Mouse (Mus musculus): ENCODE results near the gene Rasgrp3. TPM values are rescaled to one million over a fixed set of nuclear protein-coding genes. Genes with fewer than 3 reads are reported as not detected.
"Not testable (repeated sequence)": the region's sequence is repeated elsewhere in the genome, so short reads cannot be mapped to it uniquely, and the experiment has no call there.

Rasgrp3 gene
- total RNA-seq, 2 experiments from 2014 or later: 13.2 to 13.4 TPM

GRCm38 (mm10) chr17:75453639-75454038, 17.9 kb downstream of the Rasgrp3 start:
- intact Hi-C loops (cut with DNase I): no loop called here
- DNase-seq (ENCODE audit: low spot score in 2 of 2): no peak

DNA sequence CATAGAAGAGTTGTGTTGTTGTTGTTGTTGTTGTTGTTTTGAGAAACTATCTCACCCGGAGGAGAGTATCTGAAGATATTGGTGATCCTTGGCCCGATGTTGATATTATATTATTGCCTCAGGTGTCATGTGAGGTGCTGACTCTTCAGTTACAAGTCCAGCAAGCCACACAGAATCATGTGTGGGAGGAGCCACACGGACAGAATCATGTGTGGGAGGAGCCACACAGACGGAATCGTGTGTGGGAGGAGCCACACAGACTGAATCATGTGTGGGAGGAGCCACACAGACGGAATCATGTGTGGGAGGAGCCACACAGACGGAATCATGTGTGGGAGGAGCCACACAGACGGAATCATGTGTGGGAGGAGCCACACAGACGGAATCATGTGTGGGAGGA, 20.4 kb downstream of the Rasgrp3 start:
- intact Hi-C loops (cut with DNase I): not testable (repeated sequence)

GRCm38 (mm10) chr17:75460621-75461020, 24.9 kb downstream of the Rasgrp3 start:
- DNase-seq (ENCODE audit: low spot score in 2 of 2): no peak
- intact Hi-C loops (cut with DNase I): no loop called here

More for the DNA sequence above, 20.4 kb downstream of the Rasgrp3 start:
- not testable (repeated sequence) for DNase-seq (ENCODE audit: low spot score in 2 of 2)

DNA sequence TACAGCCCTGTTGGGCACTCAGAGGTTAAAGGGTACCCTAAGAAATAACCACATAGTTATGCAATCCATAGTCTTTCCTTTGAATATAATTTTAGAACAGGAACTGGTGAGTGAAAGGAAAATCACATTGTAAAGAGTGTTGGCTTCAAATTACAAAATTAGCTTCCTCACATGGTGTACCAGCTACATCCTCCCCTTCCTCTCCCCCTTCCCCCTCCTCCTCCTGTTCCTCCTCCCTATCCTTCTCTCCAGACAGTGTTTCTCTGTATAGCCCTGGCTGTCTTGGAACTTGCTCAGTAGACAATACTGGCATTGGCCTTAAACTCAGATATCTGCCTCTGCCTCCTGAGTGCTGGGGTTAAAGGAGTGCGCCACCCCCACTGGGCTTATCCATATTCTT, 26.1 kb downstream of the Rasgrp3 start:
- intact Hi-C loops (cut with DNase I): no loop called here
- peak in 1 of 2 experiments; percentile 43 for DNase-seq (ENCODE audit: low spot score in 2 of 2)

DNA sequence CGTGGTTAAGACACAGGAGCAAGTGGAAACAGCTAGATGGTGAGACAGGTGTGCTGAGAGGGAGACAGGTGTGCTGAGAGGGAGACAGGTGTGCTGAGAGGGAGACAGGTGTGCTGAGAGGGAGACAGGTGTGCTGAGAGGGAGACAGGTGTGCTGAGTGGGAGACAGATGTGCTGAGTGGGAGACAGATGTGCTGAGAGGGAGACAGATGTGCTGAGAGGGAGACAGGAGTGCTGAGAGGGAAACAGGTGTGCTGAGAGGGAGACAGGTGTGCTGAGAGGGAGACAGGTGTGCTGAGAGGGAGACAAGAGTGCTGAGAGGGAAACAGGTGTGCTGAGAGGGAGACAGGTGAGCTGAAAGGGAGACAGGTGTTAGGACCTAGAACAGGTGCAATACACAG, 27.5 kb downstream of the Rasgrp3 start:
- intact Hi-C loops (cut with DNase I); DNase-seq (ENCODE audit: low spot score in 2 of 2): not testable (repeated sequence)

GRCm38 (mm10) chr17:75463645-75464044, 27.9 kb downstream of the Rasgrp3 start:
- intact Hi-C loops (cut with DNase I): no loop called here
- DNase-seq (ENCODE audit: low spot score in 2 of 2): no peak

DNA sequence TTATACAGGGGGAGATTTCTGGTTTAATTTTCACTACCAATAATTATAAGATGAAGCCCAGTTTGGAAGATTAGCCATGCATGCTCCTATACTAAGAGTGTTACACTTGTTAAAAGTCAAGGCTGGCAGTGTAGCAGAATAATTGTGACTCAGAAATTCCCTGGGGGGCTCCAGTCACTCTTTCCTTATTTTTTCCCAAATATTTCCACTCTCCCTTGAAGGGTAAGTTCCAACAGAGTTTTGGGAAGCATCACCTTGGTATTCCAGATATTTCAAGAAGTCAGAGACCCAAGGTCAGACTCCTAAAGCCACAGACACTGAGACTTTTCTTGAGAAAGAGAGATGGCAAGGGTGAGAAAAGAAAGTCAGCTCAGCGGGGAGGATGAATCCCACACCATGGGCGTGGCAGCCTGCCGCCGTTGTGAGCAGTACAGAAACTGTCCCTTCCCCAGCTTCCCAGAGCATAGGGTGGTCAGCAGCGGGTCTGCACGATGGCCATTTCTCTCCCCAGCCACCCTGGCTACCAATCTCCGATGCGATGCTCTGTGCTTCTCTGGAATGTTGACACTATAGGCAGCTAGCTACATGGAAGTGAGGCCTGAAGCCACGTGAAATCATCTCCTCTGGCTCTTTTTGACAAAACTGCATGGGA, 28.8 kb downstream of the Rasgrp3 start:
- intact Hi-C loops (cut with DNase I): no loop called here
- DNase-seq (ENCODE audit: low spot score in 2 of 2): no peak

DNA sequence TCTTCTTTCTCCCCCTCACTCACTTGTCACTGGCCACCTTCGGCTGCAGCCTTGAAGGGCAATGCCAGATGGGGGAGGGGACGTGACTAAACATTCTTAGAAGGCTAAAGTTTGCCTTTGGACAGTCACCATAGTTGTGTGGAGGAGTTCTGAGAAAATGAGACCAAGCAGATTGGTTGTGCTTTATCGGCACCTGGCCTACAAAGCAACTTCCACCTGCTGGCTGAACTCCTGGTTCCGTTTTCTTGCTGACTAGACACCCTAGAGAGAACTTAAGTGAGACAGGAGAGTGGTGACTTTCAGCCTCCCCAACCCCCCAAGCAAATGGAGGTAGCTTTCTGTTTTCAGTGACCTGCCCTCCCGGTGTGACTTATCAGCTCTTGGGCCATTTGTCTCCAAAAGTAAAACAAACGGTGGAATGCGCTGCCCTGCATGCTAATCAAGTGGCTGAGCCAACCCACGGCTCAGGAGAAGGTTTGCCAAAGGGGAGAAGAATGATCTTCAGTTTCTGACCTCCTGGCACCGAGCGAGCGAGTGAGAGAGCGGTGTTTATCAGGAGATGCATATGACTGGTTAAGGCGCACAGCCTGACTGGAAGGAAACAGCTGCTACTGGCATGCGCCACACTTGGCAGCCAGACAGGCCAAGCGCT, 29.4 kb downstream of the Rasgrp3 start:
- DNase-seq (ENCODE audit: low spot score in 2 of 2): peak; percentile 80 to 89
- intact Hi-C loops (cut with DNase I): no loop called here

GRCm38 (mm10) chr17:75465635-75465997, 29.9 kb downstream of the Rasgrp3 start:
- intact Hi-C loops (cut with DNase I): no loop called here
- DNase-seq (ENCODE audit: low spot score in 2 of 2): no peak

DNA sequence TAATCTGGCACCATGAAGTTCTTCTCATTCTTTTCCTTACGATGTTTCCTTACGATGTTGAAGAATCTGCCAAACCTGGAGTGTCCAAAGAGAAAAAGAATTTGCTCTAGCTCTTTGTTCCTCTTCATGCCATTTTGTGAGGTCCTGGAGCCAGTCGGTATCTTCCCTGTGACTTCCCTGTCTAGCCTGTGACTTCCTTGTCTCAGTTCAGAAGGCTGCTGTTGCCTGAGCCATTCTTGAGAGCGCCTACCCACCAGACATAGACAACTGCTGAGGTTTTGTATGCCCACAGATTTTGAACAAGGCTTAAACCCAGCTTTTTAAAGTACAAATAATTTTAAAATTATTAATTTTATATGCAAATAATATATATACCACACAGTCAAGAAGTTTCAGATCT, 31.3 kb downstream of the Rasgrp3 start:
- intact Hi-C loops (cut with DNase I): no loop called here
- DNase-seq (ENCODE audit: low spot score in 2 of 2): peak in 1 of 2 experiments; percentile 24

DNA sequence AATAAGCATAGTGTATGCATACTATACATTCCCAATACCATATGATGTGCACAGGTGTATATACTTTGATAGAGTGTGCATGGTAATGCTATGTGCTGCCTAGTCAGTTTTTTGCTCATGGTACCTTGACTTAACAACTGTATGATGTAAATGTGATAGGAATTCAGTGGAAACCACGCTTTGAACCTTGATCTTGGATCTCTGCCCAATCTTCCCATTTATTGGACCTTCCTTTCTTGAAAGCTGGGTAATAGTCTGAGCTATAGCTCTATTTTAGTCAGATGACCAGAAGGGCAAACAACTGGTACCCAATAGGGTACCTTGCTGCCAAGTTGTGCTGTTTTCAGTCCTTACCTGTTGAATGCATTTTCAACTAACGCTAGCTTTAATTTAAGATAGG, 31.8 kb downstream of the Rasgrp3 start:
- intact Hi-C loops (cut with DNase I): no loop called here
- no peak for DNase-seq (ENCODE audit: low spot score in 2 of 2)

DNA sequence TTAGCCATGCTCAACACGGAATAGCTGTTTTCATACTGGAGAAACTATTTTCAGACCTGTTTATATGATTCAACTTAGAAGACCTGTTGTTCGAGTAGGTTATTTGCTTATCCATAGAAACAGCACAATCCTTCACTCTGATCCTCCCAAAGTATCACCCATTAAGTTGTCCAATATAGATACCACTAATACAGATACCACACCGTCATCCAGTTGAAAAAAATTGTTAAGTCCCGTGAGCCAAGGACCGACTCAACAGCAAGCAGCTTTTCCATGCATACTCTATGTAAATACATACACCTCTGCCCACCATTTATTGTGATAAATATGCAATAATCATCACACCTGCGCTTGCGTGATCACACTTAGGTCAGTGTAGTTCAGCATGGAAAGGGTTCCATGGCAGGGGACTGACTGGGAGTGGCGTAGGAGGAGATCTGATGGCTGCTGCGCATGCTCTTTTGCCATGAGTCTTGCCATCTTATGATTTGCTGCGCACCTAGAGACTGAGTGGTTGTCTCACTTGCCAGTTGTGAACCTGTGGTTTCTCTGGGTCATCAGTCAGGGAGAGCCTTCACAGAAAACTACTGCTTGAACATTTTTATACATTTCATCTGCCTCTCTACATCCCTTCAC, 32.9 kb downstream of the Rasgrp3 start:
- DNase-seq (ENCODE audit: low spot score in 2 of 2): no peak
- intact Hi-C loops (cut with DNase I): no loop called here

DNA sequence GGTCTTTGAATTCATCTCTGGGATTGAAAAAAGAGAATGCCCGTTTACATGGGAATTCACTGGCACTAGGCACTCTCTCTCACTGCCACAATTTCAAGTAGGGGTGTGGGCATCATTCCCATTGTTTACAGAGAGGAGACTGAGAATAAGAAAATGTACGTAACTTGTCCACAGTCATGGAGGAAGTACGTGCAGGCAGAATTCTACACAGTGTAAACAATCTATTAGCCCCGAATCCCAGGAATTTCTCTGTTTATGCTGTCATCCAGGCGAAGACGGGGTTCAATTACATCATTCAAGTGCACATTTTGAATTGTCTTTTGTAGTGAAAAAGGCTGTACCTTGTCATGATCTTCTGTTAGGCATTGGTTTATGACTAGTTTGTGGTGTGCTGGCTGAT, 34.6 kb downstream of the Rasgrp3 start:
- intact Hi-C loops (cut with DNase I): no loop called here
- no peak for DNase-seq (ENCODE audit: low spot score in 2 of 2)

- no peak for DNase-seq (ENCODE audit: low spot score in 2 of 2)
- intact Hi-C loops (cut with DNase I): no loop called here
Observed at GRCm38 (mm10) chr17:75470885-75471610, 35.4 kb downstream of the Rasgrp3 start.

- no peak for DNase-seq (ENCODE audit: low spot score in 2 of 2)
- intact Hi-C loops (cut with DNase I): no loop called here
Observed at GRCm38 (mm10) chr17:75471644-75472253, 36.1 kb downstream of the Rasgrp3 start.

DNA sequence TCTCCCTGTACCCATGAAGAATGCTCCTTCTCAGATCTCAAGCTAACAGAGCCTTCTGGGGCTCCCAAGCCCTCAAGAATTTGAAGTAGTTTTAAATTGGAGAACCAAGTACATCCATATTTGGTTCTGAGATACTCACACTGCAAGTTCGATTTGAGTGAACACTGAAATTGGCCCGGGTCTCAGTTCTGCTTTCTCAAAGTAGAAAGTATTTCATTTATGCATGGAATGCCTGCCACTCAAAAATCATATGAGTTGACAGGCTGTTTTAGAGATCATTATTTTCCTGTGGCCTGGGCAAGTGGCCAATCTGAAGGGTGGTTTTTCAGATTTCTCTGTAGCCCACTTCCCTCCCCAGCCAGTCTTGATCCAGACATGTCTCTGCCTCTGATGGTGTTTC, 36.7 kb downstream of the Rasgrp3 start:
- intact Hi-C loops (cut with DNase I): no loop called here
- no peak for DNase-seq (ENCODE audit: low spot score in 2 of 2)

DNA sequence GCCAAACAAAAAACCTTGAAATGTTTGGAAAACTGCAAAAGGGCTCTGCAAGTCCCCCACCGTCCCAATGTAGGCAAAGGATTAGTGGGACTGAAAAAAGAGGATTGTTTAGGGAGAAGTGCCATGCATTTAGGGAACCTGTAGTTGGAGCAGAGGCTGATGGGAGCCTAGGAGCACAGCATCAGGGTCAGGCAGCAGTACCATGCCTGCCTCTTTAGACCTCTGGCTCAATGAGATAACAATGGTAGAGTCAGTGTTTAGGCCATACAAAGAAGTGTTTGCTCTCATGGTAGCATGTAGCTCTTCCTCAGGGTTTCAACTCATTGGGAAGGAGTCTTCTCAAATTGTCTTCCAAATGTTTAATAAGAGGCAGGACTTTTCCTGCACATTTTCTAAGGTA, 40.3 kb downstream of the Rasgrp3 start:
- intact Hi-C loops (cut with DNase I): no loop called here
- no peak for DNase-seq (ENCODE audit: low spot score in 2 of 2)

- no peak for DNase-seq (ENCODE audit: low spot score in 2 of 2)
- intact Hi-C loops (cut with DNase I): no loop called here
Observed at GRCm38 (mm10) chr17:75476736-75477416, 41.2 kb downstream of the Rasgrp3 start.

DNA sequence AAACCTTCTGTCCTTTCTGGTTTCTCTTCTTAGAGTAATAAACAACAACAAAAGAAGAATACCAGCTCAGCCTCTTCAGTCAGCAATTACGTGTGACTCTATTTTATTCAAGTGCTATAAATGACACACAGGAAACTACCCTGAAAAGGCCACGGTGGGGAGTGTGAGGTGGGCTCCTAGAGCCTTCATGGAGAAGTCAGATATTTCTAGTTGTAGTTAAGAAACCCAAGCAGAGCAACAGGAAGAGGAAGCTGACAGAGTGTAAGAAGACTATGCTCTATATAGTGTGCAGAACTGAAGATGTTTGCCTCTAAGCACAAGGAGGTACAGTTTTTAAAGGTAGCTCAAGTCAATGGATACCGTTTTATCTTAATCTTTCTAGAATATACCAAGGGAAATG, 42.0 kb downstream of the Rasgrp3 start:
- intact Hi-C loops (cut with DNase I): no loop called here
- no peak for DNase-seq (ENCODE audit: low spot score in 2 of 2)

Measured in left cerebral cortex, postnatal 14 days (tissue).